In genomic region chr5:144713371-144713770, GRCm38 (mm10) we compare ENCODE assay signal across 15 mouse cellular contexts. TPM values are rescaled to one million over a fixed set of nuclear protein-coding genes. Genes with fewer than 3 reads are reported as not detected.
"Had no signal": no experiment of that assay in that cellular context is flagged by ENCODE, and none has a peak within 500 bp of the region (broad histone marks: within the 10 kb centered on the region; RNA-seq: fewer than 3 reads in every experiment).

No protein-coding gene starts in this region.

- DNase-seq: cerebellum, adult 9-11 months; cerebellum, postnatal 10 days; cerebellum, postnatal 14 days; cerebellum, postnatal 25 days; cerebellum, postnatal 36 days; forebrain, postnatal 0 days; gastrocnemius, adult 2 months; gastrocnemius, postnatal 10 days; gastrocnemius, postnatal 14 days; gastrocnemius, postnatal 25 days; gastrocnemius, postnatal 36 days; heart, adult 11 months; heart, adult 18-20 months; heart, adult 2 months had no signal

RNA-seq across cellular contexts. Expression of gene Tmem130, which starts 48.2 kb away (rescaled TPM):
- polyA plus RNA-seq: erythroblast, embryonic 14.5 days had no signal
